Mouse (Mus musculus) kidney, embryonic 15.5 days (tissue): Measurements from ENCODE around the gene Cacna1h. TPM values are rescaled to one million over a fixed set of nuclear protein-coding genes. Genes with fewer than 3 reads are reported as not detected.
A peak's percentile ranks its signal among the peaks of the same experiment; 100 is the strongest.

Experiments
- ATAC-seq: fragments of 200-750 bp; cut with Nextera tagmentation; replicated peaks from 2 replicates; pipeline ENCODE4 v1.8.0; 2017; ENCODE audit warnings: moderate TSS enrichment; ENCODE audit not compliant: low FRiP score
- H3K27ac ChIP-seq: fragments of 300-500 bp; sonication (generic); 2 replicates; pipeline ENCODE4 v1.5.1; 2015; ENCODE audit warnings: mild to moderate bottlenecking, inconsistent platforms
- H3K27me3 ChIP-seq: fragments of 300-500 bp; sonication (generic); 2 replicates; pipeline ENCODE4 v1.6.1; 2015; ENCODE audit warnings: inconsistent platforms
- H3K36me3 ChIP-seq: fragments of 300-500 bp; sonication (generic); 2 replicates; pipeline ENCODE4 v1.6.1; 2015; ENCODE audit warnings: inconsistent platforms
- H3K4me1 ChIP-seq: fragments of 300-500 bp; sonication (generic); 2 replicates; pipeline ENCODE4 v1.6.1; 2015; ENCODE audit warnings: inconsistent platforms
- H3K4me2 ChIP-seq: fragments of 300-500 bp; sonication (generic); 2 replicates; pipeline ENCODE4 v1.6.1; 2015; ENCODE audit warnings: moderate library complexity, mild to moderate bottlenecking, inconsistent platforms
- H3K4me3 ChIP-seq: fragments of 300-500 bp; sonication (generic); replicated peaks from 2 replicates; pipeline ENCODE4 v1.5.1; 2015; ENCODE audit warnings: mild to moderate bottlenecking, inconsistent platforms
- H3K9ac ChIP-seq: fragments of 300-500 bp; sonication (generic); 2 replicates; pipeline ENCODE4 v1.6.1; 2015; ENCODE audit warnings: mild to moderate bottlenecking, inconsistent platforms
- H3K9me3 ChIP-seq: fragments of 300-500 bp; sonication (generic); replicated peaks from 2 replicates; pipeline ENCODE4 v1.6.1; 2016; ENCODE audit warnings: inconsistent platforms
- WGBS: fragments of 180-500 bp; shearing (Covaris S2); methylation state at CpG from one replicate; pipeline ENCODE4 v1.1.7; 2015; ENCODE audit warnings: mixed read lengths; 5-methylcytosine and 5-hydroxymethylcytosine counted together
- polyA plus RNA-seq: library from polyadenylated mRNA; unstranded; fragments of >200 nt; fragmentation: Nextera tagmentation; extraction: Ambion mirVana; gene quantifications from 2 replicates; pipeline ENCODE4 v1.2.1, GENCODE M21; 2015

The Cacna1h gene
- polyA plus RNA-seq, result 2.8 and 3.4 TPM in 2 replicates

GRCm38 (mm10) chr17:25433617-25434606 is at the start of gene Cacna1h:
Cacna1h (minus strand) TSS chr17:25433783.
- Histone ChIP-seq H3K4me3 (peak within 1 kb of the TSS; percentile 77), H3K36me3 (no peaks in the 10 kb centered on the region), H3K27me3 (peaks cover 22% of the 10 kb centered on the region), H3K27ac (peak within 1 kb of the TSS; percentile 92), H3K9me3 (no peaks in the 10 kb centered on the region), H3K4me2 (peak within 1 kb of the TSS; percentile 98), H3K9ac (peak within 1 kb of the TSS; percentile 74), H3K4me1 (peaks cover 65% of the 10 kb centered on the region)
- peak; percentile 85 for ATAC-seq
- under 1% methylated on average over 90 of the region's 103 CpGs for WGBS

- no peak overlapping the region for H3K4me2 ChIP-seq
- no peak overlapping the region for H3K4me3 ChIP-seq
- no peak overlapping the region for H3K9ac ChIP-seq
- no peak overlapping the region for H3K27ac ChIP-seq
- no peaks in the 10 kb centered on the region for H3K4me1 ChIP-seq
- H3K36me3 ChIP-seq, result no peaks in the 10 kb centered on the region
- no peaks in the 10 kb centered on the region for H3K9me3 ChIP-seq
- no peak for ATAC-seq
- H3K27me3 ChIP-seq, result peaks cover 21% of the 10 kb centered on the region; the same call in 1 of the 2 replicates
- WGBS, result 83% methylated on average over 6 of the region's 6 CpGs
Observed at GRCm38 (mm10) chr17:25482092-25482491, 48.5 kb upstream of the Cacna1h start.

GRCm38 (mm10) chr17:25480820-25481219 is 47.2 kb upstream of the Cacna1h start:
- H3K36me3 ChIP-seq, result no peaks in the 10 kb centered on the region
- no peaks in the 10 kb centered on the region for H3K4me1 ChIP-seq
- no peak overlapping the region for H3K9ac ChIP-seq
- peaks cover 29% of the 10 kb centered on the region for H3K27me3 ChIP-seq
- no peak overlapping the region for H3K4me2 ChIP-seq
- no peak for ATAC-seq
- no peaks in the 10 kb centered on the region for H3K9me3 ChIP-seq
- H3K4me3 ChIP-seq, result no peak overlapping the region
- H3K27ac ChIP-seq, result no peak overlapping the region
- 49% methylated on average over 4 of the region's 4 CpGs for WGBS

- Histone ChIP-seq H3K4me3 (no peak overlapping the region), H3K4me1 (no peaks in the 10 kb centered on the region), H3K27me3 (peaks cover 35% of the 10 kb centered on the region), H3K9me3 (no peaks in the 10 kb centered on the region), H3K4me2 (no peak overlapping the region), H3K9ac (no peak overlapping the region), H3K36me3 (no peaks in the 10 kb centered on the region), H3K27ac (no peak overlapping the region)
- ATAC-seq, result no peak
- WGBS, result 51% methylated on average over 8 of the region's 8 CpGs
Observed at GRCm38 (mm10) chr17:25480152-25480551, 46.6 kb upstream of the Cacna1h start.

GRCm38 (mm10) chr17:25475946-25476744 is 42.6 kb upstream of the Cacna1h start:
- no peak overlapping the region for H3K27ac ChIP-seq
- H3K4me2 ChIP-seq, result no peak overlapping the region
- no peak for ATAC-seq
- 39% methylated on average over 19 of the region's 19 CpGs for WGBS
- no peaks in the 10 kb centered on the region for H3K36me3 ChIP-seq
- H3K27me3 ChIP-seq, result peaks cover 48% of the 10 kb centered on the region
- H3K9me3 ChIP-seq, result no peaks in the 10 kb centered on the region
- H3K4me3 ChIP-seq, result no peak overlapping the region
- H3K4me1 ChIP-seq, result peaks cover 19% of the 10 kb centered on the region
- H3K9ac ChIP-seq, result no peak overlapping the region

- Histone ChIP-seq H3K27ac (no peak overlapping the region), H3K36me3 (no peaks in the 10 kb centered on the region), H3K9me3 (no peaks in the 10 kb centered on the region), H3K27me3 (peaks cover 43% of the 10 kb centered on the region), H3K9ac (peak overlapping the region; percentile 47; the same call in 1 of the 2 replicates), H3K4me2 (peak overlapping the region; percentile 89), H3K4me1 (peaks cover 21% of the 10 kb centered on the region), H3K4me3 (peak overlapping the region; percentile 49)
- WGBS, result under 1% methylated on average over 38 of the region's 38 CpGs
- ATAC-seq, result peak; percentile 79
Observed at GRCm38 (mm10) chr17:25474330-25475077, 40.9 kb upstream of the Cacna1h start.

- Histone ChIP-seq H3K9ac (no peak overlapping the region), H3K27me3 (peaks cover 39% of the 10 kb centered on the region), H3K4me3 (no peak overlapping the region), H3K9me3 (no peaks in the 10 kb centered on the region), H3K36me3 (no peaks in the 10 kb centered on the region), H3K4me1 (peaks cover 21% of the 10 kb centered on the region), H3K27ac (no peak overlapping the region), H3K4me2 (peak overlapping the region; percentile 27; the same call in 1 of the 2 replicates)
- WGBS, result 45% methylated on average over 14 of the region's 14 CpGs
- ATAC-seq, result no peak
Observed at GRCm38 (mm10) chr17:25472044-25472443, 38.5 kb upstream of the Cacna1h start.

- no peak overlapping the region for H3K9ac ChIP-seq
- peaks cover 21% of the 10 kb centered on the region for H3K4me1 ChIP-seq
- no peak for ATAC-seq
- no peak overlapping the region for H3K27ac ChIP-seq
- WGBS, result 55% methylated on average over 8 of the region's 8 CpGs
- H3K9me3 ChIP-seq, result no peaks in the 10 kb centered on the region
- peaks cover 35% of the 10 kb centered on the region for H3K27me3 ChIP-seq
- H3K36me3 ChIP-seq, result no peaks in the 10 kb centered on the region
- peak overlapping the region; percentile 27; the same call in 1 of the 2 replicates for H3K4me2 ChIP-seq
- H3K4me3 ChIP-seq, result no peak overlapping the region
Observed at GRCm38 (mm10) chr17:25471418-25471817, 37.8 kb upstream of the Cacna1h start.

GRCm38 (mm10) chr17:25469798-25470197 is 36.2 kb upstream of the Cacna1h start:
- Histone ChIP-seq H3K4me3 (no peak overlapping the region), H3K9ac (no peak overlapping the region), H3K27ac (no peak overlapping the region), H3K9me3 (no peaks in the 10 kb centered on the region), H3K4me1 (peaks cover 20% of the 10 kb centered on the region), H3K36me3 (no peaks in the 10 kb centered on the region), H3K27me3 (peaks cover 21% of the 10 kb centered on the region), H3K4me2 (no peak overlapping the region)
- peak; percentile 31; the same call in 1 of the 2 replicates for ATAC-seq
- 35% methylated on average over 8 of the region's 8 CpGs for WGBS

- Histone ChIP-seq H3K4me3 (no peak overlapping the region), H3K9me3 (no peaks in the 10 kb centered on the region), H3K4me1 (peaks cover 17% of the 10 kb centered on the region), H3K4me2 (no peak overlapping the region), H3K27ac (no peak overlapping the region), H3K36me3 (no peaks in the 10 kb centered on the region), H3K27me3 (peaks cover 14% of the 10 kb centered on the region), H3K9ac (no peak overlapping the region)
- ATAC-seq, result no peak
- WGBS, result 70% methylated on average over 6 of the region's 6 CpGs
Observed at GRCm38 (mm10) chr17:25468301-25468700, 34.7 kb upstream of the Cacna1h start.

- peaks cover 10% of the 10 kb centered on the region for H3K27me3 ChIP-seq
- no peak overlapping the region for H3K4me3 ChIP-seq
- H3K36me3 ChIP-seq, result no peaks in the 10 kb centered on the region
- 71% methylated on average over 6 of the region's 6 CpGs for WGBS
- H3K27ac ChIP-seq, result no peak overlapping the region
- H3K9me3 ChIP-seq, result no peaks in the 10 kb centered on the region
- H3K4me2 ChIP-seq, result no peak overlapping the region
- H3K9ac ChIP-seq, result no peak overlapping the region
- ATAC-seq, result no peak
- peaks cover 22% of the 10 kb centered on the region for H3K4me1 ChIP-seq
Observed at GRCm38 (mm10) chr17:25467781-25468180, 34.2 kb upstream of the Cacna1h start.
